Mouse (Mus musculus) mammary gland, adult 2 months (tissue): Measurements from ENCODE around the gene Ccdc38. TPM values are rescaled to one million over a fixed set of nuclear protein-coding genes. Genes with fewer than 3 reads are reported as not detected.

Experiments
- polyA plus RNA-seq: library from polyadenylated mRNA; depleted of rRNA; stranded (reverse); fragments of >200 nt; gene quantifications from 2 replicates; pipeline ENCODE4 v1.2.3, GENCODE M21; 2012; ENCODE audit warnings: low replicate concordance; rRNA removed

The Ccdc38 gene
- polyA plus RNA-seq, result 0.09 TPM in 1 of 2 replicates, not detected in the other

GRCm38 (mm10) chr10:93540431-93541210 is at the start of gene Ccdc38:
Gene Ccdc38 (plus strand): TSS chr10:93540632.

GRCm38 (mm10) chr10:93539775-93540430 is 529 bp upstream of the Ccdc38 start, which contains the start of gene Amdhd1:
Gene Amdhd1 (minus strand): TSS chr10:93540033.

GRCm38 (mm10) chr10:93589281-93589848 is 48.9 kb downstream of the Ccdc38 start, which contains the start of gene Snrpf:
Gene Snrpf (minus strand): TSS chr10:93589706.

Other genes with a start within 250 kb of the Ccdc38 start
- gene Elk3, start 229.5 kb upstream of the Ccdc38 start, polyA plus RNA-seq, result 42.6 and 60.7 TPM in 2 replicates
- 52.3 and 122 TPM in 2 replicates for gene Lta4h, start 87.2 kb upstream of the Ccdc38 start, polyA plus RNA-seq
- 0.99 and 1.5 TPM in 2 replicates for gene Hal, start 51.9 kb upstream of the Ccdc38 start, polyA plus RNA-seq
- gene Amdhd1, start 599 bp upstream of the Ccdc38 start, polyA plus RNA-seq, result 0.81 TPM in 1 of 2 replicates, not detected in the other
- gene Snrpf, start 49.1 kb downstream of the Ccdc38 start, polyA plus RNA-seq, result 10.9 and 31.1 TPM in 2 replicates
- 9.1 and 12.1 TPM in 2 replicates for gene Ntn4, start 100.0 kb downstream of the Ccdc38 start, polyA plus RNA-seq